Mouse (Mus musculus) G1E (cell line): ENCODE data around the gene Rsbn1l. TPM values are rescaled to one million over a fixed set of nuclear protein-coding genes. Genes with fewer than 3 reads are reported as not detected.
A peak's percentile ranks its signal among the peaks of the same experiment; 100 is the strongest.

ENCODE experiments used
- ATAC-seq: 2 replicates; pipeline ENCODE4 v1.8.0; 2016; ENCODE audit warnings: mild to moderate bottlenecking; ENCODE audit not compliant: insufficient number of reproducible peaks, poor library complexity, low FRiP score, severe bottlenecking; ENCODE audit errors: extremely low read depth
- DNase-seq: peaks from one replicate; pipeline ENCODE4 v3.0.0; 2012; ENCODE audit warnings: low spot score
- H3K27me3 ChIP-seq: 2 replicates; pipeline ENCODE4 v1.6.1; 2012; ENCODE audit warnings: mild to moderate bottlenecking, low read length, inconsistent platforms; ENCODE audit not compliant: insufficient read depth
- H3K36me3 ChIP-seq: replicated peaks from 2 replicates; pipeline ENCODE3; 2012; ENCODE audit warnings: mild to moderate bottlenecking, inconsistent platforms
- H3K4me1 ChIP-seq: 2 replicates; pipeline ENCODE4 v1.6.1; 2012; ENCODE audit warnings: low read depth, low read length, inconsistent platforms, mixed read lengths; ENCODE audit not compliant: insufficient read depth
- H3K4me3 ChIP-seq: 2 replicates; pipeline ENCODE4 v1.5.1; 2012; ENCODE audit warnings: low read depth, mild to moderate bottlenecking, inconsistent platforms, low read length, moderate library complexity, mixed read lengths
- H3K9me3 ChIP-seq: replicated peaks from 2 replicates; pipeline ENCODE4 v1.6.1; 2012; ENCODE audit warnings: inconsistent platforms
- CTCF ChIP-seq: IDR thresholded peaks from 2 replicates; pipeline ENCODE4 v1.5.1; 2012; ENCODE audit warnings: low read depth, low read length, inconsistent platforms, mixed read lengths
- GATA1 ChIP-seq: IDR thresholded peaks from 2 replicates; pipeline ENCODE4 v1.6.1; 2012; ENCODE audit warnings: borderline replicate concordance, low read length, inconsistent platforms, mixed read lengths
- GATA2 ChIP-seq: IDR thresholded peaks from 2 replicates; pipeline ENCODE4 v1.6.1; 2012; ENCODE audit warnings: low read depth, low read length, inconsistent platforms, borderline replicate concordance
- POLR2AphosphoS5 ChIP-seq: IDR thresholded peaks from 2 replicates; pipeline ENCODE4 v1.6.1; 2012; ENCODE audit warnings: low read depth, low read length, inconsistent platforms; ENCODE audit not compliant: insufficient replicate concordance
- TAL1 ChIP-seq: conservative IDR thresholded peaks from 2 replicates; pipeline ENCODE4 v1.6.1; 2012; ENCODE audit warnings: low read depth, low read length, inconsistent platforms, mixed read lengths
- polyA plus RNA-seq: library from polyadenylated mRNA; stranded (reverse); fragments of >175 nt; gene quantifications from 2 replicates; pipeline ENCODE4 v1.2.3, GENCODE M21; 2012
- total RNA-seq, 2 experiments: library from RNA; stranded (forward) in 1 of 2; stranded (reverse) in 1 of 2; fragments of 200-1000 nt in 1 of 2; fragments of >200 nt in 1 of 2; fragmentation: Nextera tagmentation in 1 of 2; gene quantifications; 2 replicates each; pipeline ENCODE4 v1.2.3; 2014 to 2017

Gene Rsbn1l
- total and polyA plus RNA-seq, 3 experiments: 15.7 to 90.8 (median 69.7) TPM

DNA sequence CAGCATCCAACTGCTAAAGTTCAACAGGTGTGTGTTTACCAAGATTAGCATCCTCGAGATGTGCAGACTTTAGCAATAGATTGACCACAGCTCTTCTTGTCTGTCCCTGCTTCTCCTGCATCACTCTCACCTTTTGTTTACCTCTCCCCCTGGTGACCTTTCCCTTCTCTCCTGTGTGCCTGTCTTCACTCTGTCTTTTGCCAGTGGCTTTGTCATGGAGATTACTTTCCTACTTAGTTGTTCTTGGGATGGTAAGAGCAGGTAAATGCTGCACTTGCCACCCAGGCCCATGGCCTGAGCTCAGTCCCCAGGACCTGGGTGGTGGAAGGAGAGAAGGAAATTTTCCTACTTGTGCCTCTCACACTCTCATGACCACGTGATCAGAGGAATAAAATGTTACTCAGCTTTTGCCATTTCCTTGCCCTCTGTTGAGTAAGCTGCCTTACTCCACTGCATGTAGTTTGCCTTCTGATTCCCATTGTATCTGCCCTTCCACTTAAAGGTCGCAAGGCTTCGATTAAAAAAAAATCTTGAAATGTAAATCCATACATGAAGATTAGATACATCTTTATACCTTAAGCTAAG is 72.1 kb downstream of the Rsbn1l start:
- H3K4me3 ChIP-seq: peak overlapping the region; percentile 91
- H3K4me1 ChIP-seq: peaks cover 44% of the 10 kb centered on the region
- DNase-seq (no peak), ATAC-seq (no peak)
- peaks cover 47% of the 10 kb centered on the region for H3K36me3 ChIP-seq
- H3K9me3 ChIP-seq: no peaks in the 10 kb centered on the region
- no peaks in the 10 kb centered on the region for H3K27me3 ChIP-seq
- no peak for TF ChIP-seq CTCF
- no peak for TF ChIP-seq POLR2AphosphoS5

GRCm38 (mm10) chr5:20881915-20882800 is 74.0 kb downstream of the Rsbn1l start, which contains the start of the genes Phtf2 and Tmem60:
Gene Phtf2 (minus strand): TSS chr5:20882124.
Gene Tmem60 (plus strand): TSS chr5:20882191.
- ATAC-seq (peak; percentile 92), DNase-seq (peak; percentile 88)
- H3K36me3 ChIP-seq: peaks cover 34% of the 10 kb centered on the region
- peaks cover 49% of the 10 kb centered on the region for H3K4me1 ChIP-seq
- TF ChIP-seq POLR2AphosphoS5 (no peak), GATA2 (no peak), CTCF (no peak), TAL1 (no peak), GATA1 (no peak)
- no peaks in the 10 kb centered on the region for H3K27me3 ChIP-seq
- no peaks in the 10 kb centered on the region for H3K9me3 ChIP-seq
- H3K4me3 ChIP-seq: peak within 1 kb of the TSS; percentile 91

DNA sequence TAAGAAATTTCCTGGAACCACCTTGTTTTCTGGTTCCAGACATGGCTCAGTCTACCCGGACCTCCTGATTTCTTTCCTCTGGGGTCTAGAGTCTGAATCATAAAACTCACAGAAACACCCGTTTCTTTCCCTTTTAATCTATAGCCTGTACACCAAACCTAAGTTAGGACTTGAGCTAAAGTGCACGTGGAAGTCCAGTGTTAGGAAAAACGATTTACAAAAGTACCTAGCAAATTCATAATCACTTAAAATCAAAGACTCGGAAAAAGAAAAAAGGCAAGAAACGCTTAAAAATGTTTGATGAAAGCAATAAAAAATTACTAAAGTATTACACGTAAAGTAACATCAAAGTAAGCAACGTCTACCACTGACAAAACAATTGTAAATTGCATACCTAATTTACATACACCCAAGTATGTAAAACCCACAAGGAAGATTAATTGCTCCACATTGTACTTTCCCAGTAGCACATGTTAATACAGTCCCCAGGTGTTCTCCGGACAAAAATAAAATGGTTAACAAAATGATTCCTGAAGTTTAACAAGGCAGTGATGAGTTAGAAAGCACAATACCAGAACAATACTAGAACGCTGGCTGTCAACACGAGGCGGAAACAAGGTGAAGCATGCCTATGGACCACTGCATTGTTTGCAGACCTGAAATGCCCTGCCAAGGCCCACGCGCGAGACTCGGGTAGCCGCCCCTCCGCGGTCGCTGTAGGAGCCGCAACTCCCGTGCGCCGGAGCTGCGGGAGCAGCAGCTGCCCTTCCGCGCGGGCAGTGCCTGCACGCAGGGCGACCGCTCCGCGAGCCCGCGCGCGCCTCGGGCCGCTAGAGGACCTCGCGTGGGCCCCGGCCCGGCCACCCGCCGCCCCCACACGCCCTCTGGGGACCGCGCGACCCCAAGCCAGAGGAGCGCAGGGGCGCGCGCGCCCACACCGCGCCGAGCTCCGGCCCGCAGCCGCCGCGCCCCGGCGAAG is 75.1 kb downstream of the Rsbn1l start:
- DNase-seq (peak; percentile 20), ATAC-seq (no peak)
- Histone ChIP-seq H3K4me1 (peaks cover 55% of the 10 kb centered on the region), H3K9me3 (no peaks in the 10 kb centered on the region), H3K27me3 (no peaks in the 10 kb centered on the region), H3K36me3 (peaks cover 25% of the 10 kb centered on the region), H3K4me3 (peak overlapping the region; percentile 91)
- TF ChIP-seq POLR2AphosphoS5: no peak
- no peak for TF ChIP-seq TAL1
- no peak for TF ChIP-seq CTCF
- TF ChIP-seq GATA2: no peak
- no peak for TF ChIP-seq GATA1

DNA sequence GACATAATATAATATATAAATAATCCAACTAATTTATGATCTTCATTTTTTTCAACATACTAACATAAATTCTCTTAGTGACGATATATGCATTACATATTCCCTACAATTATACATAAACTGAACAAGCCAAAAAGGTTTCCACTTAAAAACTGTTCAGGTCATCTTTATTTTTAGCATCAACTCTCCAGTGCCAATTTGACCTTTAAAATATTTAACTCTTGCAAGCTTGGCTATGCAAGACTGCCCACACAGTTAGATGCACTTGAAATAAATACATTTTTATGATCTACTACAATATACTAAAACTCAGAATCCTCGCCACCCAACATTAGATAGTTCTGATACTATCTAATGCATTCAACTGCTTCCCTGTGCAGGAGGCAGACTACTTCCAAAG is 75.8 kb downstream of the Rsbn1l start:
- DNase-seq (no peak), ATAC-seq (no peak)
- peaks cover 25% of the 10 kb centered on the region for H3K36me3 ChIP-seq
- TF ChIP-seq GATA2: no peak
- TF ChIP-seq TAL1: no peak
- TF ChIP-seq POLR2AphosphoS5: no peak
- TF ChIP-seq GATA1: no peak
- no peak for TF ChIP-seq CTCF
- H3K4me3 ChIP-seq: peak overlapping the region; percentile 91
- H3K4me1 ChIP-seq: peaks cover 55% of the 10 kb centered on the region
- no peaks in the 10 kb centered on the region for H3K9me3 ChIP-seq
- H3K27me3 ChIP-seq: no peaks in the 10 kb centered on the region

- Histone ChIP-seq H3K27me3 (no peaks in the 10 kb centered on the region), H3K4me3 (no peak overlapping the region), H3K9me3 (no peaks in the 10 kb centered on the region), H3K36me3 (peaks cover 19% of the 10 kb centered on the region), H3K4me1 (peaks cover 57% of the 10 kb centered on the region)
- TF ChIP-seq CTCF (no peak), TAL1 (no peak), GATA2 (no peak), GATA1 (no peak), POLR2AphosphoS5 (no peak)
- ATAC-seq: no peak
- no peak for DNase-seq
Observed at GRCm38 (mm10) chr5:20876934-20877426, 79.2 kb downstream of the Rsbn1l start.

DNA sequence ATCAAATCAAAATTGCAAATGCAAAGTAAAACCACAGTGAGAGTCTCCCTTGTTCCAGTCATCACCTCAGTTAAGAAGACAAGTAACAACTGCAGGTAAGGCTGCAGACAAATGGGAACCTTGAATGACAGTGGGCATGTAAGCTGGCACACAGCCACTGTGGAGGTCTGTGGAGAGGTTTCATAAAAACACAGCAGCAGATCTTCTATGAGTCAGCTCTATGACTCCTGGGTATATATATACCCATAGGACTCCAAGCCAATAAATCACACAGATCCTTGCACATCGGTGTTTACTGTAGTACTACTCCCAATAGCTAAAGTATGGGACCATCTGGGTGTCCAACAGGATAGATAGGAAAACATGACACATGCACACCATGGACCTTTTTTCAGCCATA is 83.1 kb downstream of the Rsbn1l start:
- no peaks in the 10 kb centered on the region for H3K27me3 ChIP-seq
- no peak overlapping the region for H3K4me3 ChIP-seq
- peaks cover 60% of the 10 kb centered on the region for H3K4me1 ChIP-seq
- H3K36me3 ChIP-seq: peaks cover 14% of the 10 kb centered on the region
- TF ChIP-seq CTCF (no peak), GATA2 (no peak), POLR2AphosphoS5 (no peak), GATA1 (no peak), TAL1 (no peak)
- no peaks in the 10 kb centered on the region for H3K9me3 ChIP-seq
- ATAC-seq: no peak
- DNase-seq: no peak
